Mouse (Mus musculus): ENCODE measurements around the gene Faf1.

- TF ChIP-seq SIN3A (IDR thresholded peaks at IDR 0.05; ENCODE audit: low read length) = no peak
- no peak for TF ChIP-seq BHLHE40 (IDR thresholded peaks at IDR 0.05; ENCODE audit: low read depth, low read length)
- no peak for TF ChIP-seq NRF1 (IDR thresholded peaks at IDR 0.05; ENCODE audit: low read depth, low read length)
- no peak for TF ChIP-seq CTCF (conservative IDR thresholded peaks at IDR 0.05 in 1 of 2, IDR thresholded peaks at IDR 0.05 in 1 of 2; ENCODE audit: low read depth in 2 of 2, low read length in 2 of 2)
- TF ChIP-seq ZNF384 (IDR thresholded peaks at IDR 0.05; ENCODE audit: low read depth, low read length) = no peak
- TF ChIP-seq POLR2A (IDR thresholded peaks at IDR 0.05; ENCODE audit: low read depth, low read length) = no peak
- TF ChIP-seq ZKSCAN1 (IDR thresholded peaks at IDR 0.05; ENCODE audit: borderline replicate concordance, low read depth, low read length) = no peak
- TF ChIP-seq TCF12 (IDR thresholded peaks at IDR 0.05; ENCODE audit: low read depth, low read length) = no peak
- TF ChIP-seq ZC3H11A (IDR thresholded peaks at IDR 0.05; ENCODE audit: low read depth, low read length) = no peak
- TF ChIP-seq EP300 (IDR thresholded peaks at IDR 0.05; ENCODE audit: low read length) = no peak
- TF ChIP-seq KAT2A (IDR thresholded peaks at IDR 0.05; ENCODE audit: insufficient replicate concordance, low read length) = no peak
- TF ChIP-seq E2F4 (IDR thresholded peaks at IDR 0.05; ENCODE audit: insufficient replicate concordance, low read depth, low read length) = no peak
Observed at GRCm38 (mm10) chr4:109974655-109975380, 298.4 kb downstream of the Faf1 start.
